Mouse (Mus musculus) CH12.LX (cell line): ENCODE measurements at regions not wholly inside any gene's neighbourhood (a gene's known extent, or its start where the extent isn't known, plus 50 kb on each side); places are given as distances from the start of the nearest gene placed in this dataset.

Source experiments
- BHLHE40 ChIP-seq: IDR thresholded peaks from 2 replicates; pipeline ENCODE4 v1.6.1; 2011; ENCODE audit warnings: mild to moderate bottlenecking, low read depth, low read length, improper control_type of control experiment
- GABPA ChIP-seq: IDR thresholded peaks from 2 replicates; pipeline ENCODE4 v1.6.1; 2012; ENCODE audit warnings: low read depth, low read length, improper control_type of control experiment, inconsistent platforms; ENCODE audit not compliant: insufficient replicate concordance
- MAX ChIP-seq: IDR thresholded peaks from 2 replicates; pipeline ENCODE4 v1.6.1; 2011; ENCODE audit warnings: low read length, improper control_type of control experiment
- POLR2A ChIP-seq: IDR thresholded peaks from 2 replicates; pipeline ENCODE4 v1.6.1; 2011; ENCODE audit warnings: low read depth, mild to moderate bottlenecking, improper control_type of control experiment, low read length

DNA sequence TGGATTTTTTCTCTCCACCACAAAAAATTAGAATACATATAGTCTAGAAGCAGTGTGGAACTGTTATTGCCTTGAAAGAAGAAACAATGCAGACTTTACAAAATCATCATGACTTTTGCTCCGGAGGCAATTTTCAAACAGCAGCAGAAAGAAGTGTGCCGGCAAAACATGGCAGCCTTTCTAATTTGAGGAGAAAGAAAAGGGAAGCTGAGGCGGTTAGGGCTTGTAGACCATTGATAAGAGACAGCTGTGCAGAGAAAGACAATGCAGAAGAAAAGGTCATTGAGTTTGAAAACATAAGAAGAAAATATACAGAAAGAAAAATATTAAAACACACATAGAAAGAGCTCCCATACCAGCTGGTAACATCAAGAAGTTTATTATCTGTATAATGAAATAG is 54.1 kb upstream of the Hoxc13 start:
- TF ChIP-seq GABPA (no peak), MAX (no peak), POLR2A (no peak), BHLHE40 (no peak)
